ENCODE assay signal across 8 mouse cellular contexts in genomic region chr13:52977757-52978156, GRCm38 (mm10). TPM values are rescaled to one million over a fixed set of nuclear protein-coding genes. Genes with fewer than 3 reads are reported as not detected.
DNase-seq lines count a peak whose midpoint lies in the region; ATAC-seq and TF ChIP-seq lines count a peak whose summit lies in the region.

No protein-coding gene starts in this region.

- 20% methylated on average over 4 of the region's 4 CpGs for WGBS in heart, embryonic 13.5 days
- WGBS in hindbrain, embryonic 12.5 days = 29% methylated on average over 4 of the region's 4 CpGs
- 70% methylated on average over 4 of the region's 4 CpGs for WGBS in macrophage (ENCODE audit: missing documents)

- H3K4me1 ChIP-seq in heart, embryonic 13.5 days = peaks cover 64% of the 10 kb centered on the region
- H3K4me1 ChIP-seq in ES-Bruce4 (ENCODE audit: control insufficient read depth, insufficient read depth, low read length) = no peaks in the 10 kb centered on the region
- H3K4me1 ChIP-seq in hindbrain, embryonic 12.5 days = peaks cover 35% of the 10 kb centered on the region

- H3K4me2 ChIP-seq in heart, embryonic 13.5 days = peak overlapping the region; percentile 98
- peak overlapping the region; percentile 94 for H3K4me2 ChIP-seq in hindbrain, embryonic 12.5 days (replicated peaks)

- 0 out of 2 replicates have a peak, but pooled peaks cover 3% of the 10 kb centered on the region for H3K27me3 ChIP-seq in heart, embryonic 13.5 days (replicated peaks)
- H3K27me3 ChIP-seq in ES-Bruce4 (ENCODE audit: control insufficient read depth, insufficient read depth, low read length, poor library complexity, severe bottlenecking) = peaks cover 19% of the 10 kb centered on the region
- peaks cover 6% of the 10 kb centered on the region; the same call in 1 of the 2 replicates for H3K27me3 ChIP-seq in hindbrain, embryonic 12.5 days

- H3K4me3 ChIP-seq in heart, embryonic 13.5 days = peak overlapping the region; percentile 88
- H3K4me3 ChIP-seq in ES-Bruce4 (ENCODE audit: low read depth, low read length) (no peak overlapping the region), macrophage (ENCODE audit: inconsistent target) (peak overlapping the region; percentile 22)
- H3K4me3 ChIP-seq in hindbrain, embryonic 12.5 days = peak overlapping the region; percentile 84

- no peak for ATAC-seq in heart, embryonic 13.5 days (ENCODE audit: extremely low read depth, insufficient number of reproducible peaks, low FRiP score, low TSS enrichment)
- ATAC-seq in hindbrain, embryonic 12.5 days (ENCODE audit: low FRiP score) = no peak

- no peaks in the 10 kb centered on the region for H3K9me3 ChIP-seq in heart, embryonic 13.5 days
- H3K9me3 ChIP-seq in ES-Bruce4 (replicated peaks; ENCODE audit: control insufficient read depth, insufficient read depth, low read length, poor library complexity, severe bottlenecking) = no peaks in the 10 kb centered on the region
- no peaks in the 10 kb centered on the region for H3K9me3 ChIP-seq in hindbrain, embryonic 12.5 days (replicated peaks)

- peaks cover 71% of the 10 kb centered on the region for H3K79me2 ChIP-seq in macrophage (ENCODE audit: inconsistent target)

- DNase-seq in heart, adult 11 months = no peak
- no peak for DNase-seq in layer of hippocampus, postnatal 36 days
- no peak for DNase-seq in frontal cortex, postnatal 36 days (ENCODE audit: low spot score in 2 of 2)
- DNase-seq in cerebellum, postnatal 25 days = no peak

- H3K36me3 ChIP-seq in heart, embryonic 13.5 days = 0 out of 2 replicates have a peak, but pooled peaks cover 3% of the 10 kb centered on the region
- H3K36me3 ChIP-seq in ES-Bruce4 (ENCODE audit: control insufficient read depth, insufficient read depth, low read length, poor library complexity, severe bottlenecking) (no peaks in the 10 kb centered on the region), macrophage (ENCODE audit: inconsistent target) (no peaks in the 10 kb centered on the region)
- H3K36me3 ChIP-seq in hindbrain, embryonic 12.5 days = no peaks in the 10 kb centered on the region

- H3K9ac ChIP-seq in heart, embryonic 13.5 days = peak overlapping the region; percentile 89
- H3K9ac ChIP-seq in ES-Bruce4 (ENCODE audit: low read depth, poor library complexity, severe bottlenecking) = 0 out of 2 replicates have a peak overlapping the region, but pooled peaks have one; percentile 57
- peak overlapping the region; percentile 91 for H3K9ac ChIP-seq in hindbrain, embryonic 12.5 days

- TF ChIP-seq POLR2A in ES-Bruce4 (IDR thresholded peaks at IDR 0.05; ENCODE audit: insufficient read depth, low read length) = no peak

- peak overlapping the region; percentile 98 for H3K27ac ChIP-seq in heart, embryonic 13.5 days (replicated peaks)
- H3K27ac ChIP-seq in ES-Bruce4 (ENCODE audit: insufficient read depth, low read length) = no peak overlapping the region
- peak overlapping the region; percentile 95 for H3K27ac ChIP-seq in hindbrain, embryonic 12.5 days
- H3K27ac ChIP-seq in macrophage = no peak overlapping the region

- TF ChIP-seq CTCF in ES-Bruce4 (IDR thresholded peaks at IDR 0.05; ENCODE audit: low read depth, low read length) = no peak

- no peak for TF ChIP-seq EP300 in ES-Bruce4 (IDR thresholded peaks at IDR 0.05; ENCODE audit: insufficient read depth, low read depth, low read length)

RNA-seq across cellular contexts. Expression of gene Nfil3, which starts 3.1 kb away (rescaled TPM):
- polyA plus RNA-seq in heart, embryonic 13.5 days (2015; fragmentation: Nextera tagmentation; extraction: Ambion mirVana) = 36.8 and 41.9 TPM in 2 replicates
- 3.9 TPM in 2 replicates for polyA plus RNA-seq in ES-Bruce4 (2011; ENCODE audit: insufficient read depth, insufficient read length, low read depth, missing spikeins)
- 39.6 and 44.7 TPM in 2 replicates for polyA plus RNA-seq in hindbrain, embryonic 12.5 days (2016; fragmentation: Nextera tagmentation; extraction: Ambion mirVana)
- total RNA-seq in macrophage (2018; cell fraction: chromatin; rRNA removed) = 10 to 100 TPM in 18 of 26 experiments, 1 to 10 TPM in 8; 4.0 to 41.7 (median 13.7) TPM
- 10 to 100 TPM in 23 of 26 experiments, 1 to 10 TPM in 3; 9.1 to 80.8 (median 22.8) TPM for total RNA-seq in macrophage (2018; cell fraction: cytosol; rRNA removed)
- total RNA-seq in macrophage (2018; cell fraction: nucleus; rRNA removed) = 10 to 100 TPM in 21 of 26 experiments, 1 to 10 TPM in 5; 3.7 to 81.9 (median 21.6) TPM
- 3.5 to 12.2 TPM (median 6.5 TPM) in 3 replicates for polyA plus RNA-seq in macrophage (2018)
- 10 to 100 TPM; 19.0 to 19.5 TPM for total RNA-seq in layer of hippocampus, postnatal 36 days (2021)

RNA-seq across cellular contexts. Expression of gene Auh, which starts 48.3 kb away (rescaled TPM):
- 49.1 and 57.4 TPM in 2 replicates for polyA plus RNA-seq in heart, embryonic 13.5 days (2015; fragmentation: Nextera tagmentation; extraction: Ambion mirVana)
- polyA plus RNA-seq in ES-Bruce4 (2011; ENCODE audit: insufficient read depth, insufficient read length, low read depth, missing spikeins) (28.4 and 30.9 TPM in 2 replicates), macrophage (2018) (16.2 to 24.3 TPM (median 22.7 TPM) in 3 replicates)
- polyA plus RNA-seq in hindbrain, embryonic 12.5 days (2016; fragmentation: Nextera tagmentation; extraction: Ambion mirVana) = 47.7 and 50.6 TPM in 2 replicates
- 100 to 1,000 TPM in 6 of 26 experiments, 10 to 100 TPM in 20; 15.9 to 115 (median 61.6) TPM for total RNA-seq in macrophage (2018; cell fraction: chromatin; rRNA removed)
- 10 to 100 TPM; 16.7 to 30.1 (median 25.4) TPM for total RNA-seq in macrophage (2018; cell fraction: cytosol; rRNA removed)
- 10 to 100 TPM; 14.0 to 79.9 (median 34.7) TPM for total RNA-seq in macrophage (2018; cell fraction: nucleus; rRNA removed)
- total RNA-seq in layer of hippocampus, postnatal 36 days (2021) = 100 to 1,000 TPM; 107 to 115 TPM

Comparison
In these comparisons a context has a peak if more than half of its experiments do, and no peak if none do; other contexts are left out.
1. H3K27ac ChIP-seq: peak in heart, embryonic 13.5 days (single experiment) and hindbrain, embryonic 12.5 days (single experiment); none in ES-Bruce4 (single experiment) and macrophage (single experiment).
2. Peak in every context shown above with its lines, with median percentiles within 50 percentile points of each other: H3K9ac ChIP-seq.